Mouse (Mus musculus) small intestine, adult 2 months (tissue): ENCODE results near the gene Fbln1. TPM values are rescaled to one million over a fixed set of nuclear protein-coding genes. Genes with fewer than 3 reads are reported as not detected.
A peak's percentile ranks its signal among the peaks of the same experiment; 100 is the strongest.

Experiments
- H3K27ac ChIP-seq: fragments of 200-500 bp; 2 replicates; pipeline ENCODE4 v1.5.1; 2012; ENCODE audit warnings: low read depth, low read length, control low read depth, inconsistent platforms; ENCODE audit not compliant: insufficient read depth
- H3K27me3 ChIP-seq: fragments of 200-500 bp; 2 replicates; pipeline ENCODE4 v1.6.1; 2012; ENCODE audit warnings: mild to moderate bottlenecking, moderate library complexity, low read length, inconsistent platforms; ENCODE audit not compliant: control insufficient read depth, insufficient read depth
- H3K36me3 ChIP-seq: fragments of 200-500 bp; 2 replicates; pipeline ENCODE4 v1.6.1; 2012; ENCODE audit warnings: mild to moderate bottlenecking, low read length, control low read depth, inconsistent platforms; ENCODE audit not compliant: control insufficient read depth, insufficient read depth
- H3K4me1 ChIP-seq: fragments of 200-500 bp; 2 replicates; pipeline ENCODE4 v1.6.1; 2012; ENCODE audit warnings: low read length, inconsistent platforms, mixed read lengths; ENCODE audit not compliant: control insufficient read depth, insufficient read depth, insufficient read length
- H3K4me3 ChIP-seq: fragments of 200-500 bp; 2 replicates; pipeline ENCODE4 v1.5.1; 2012; ENCODE audit warnings: low read depth, mild to moderate bottlenecking, control low read depth, inconsistent platforms, low read length, moderate library complexity
- CTCF ChIP-seq: fragments of 200-500 bp; IDR thresholded peaks from 2 replicates; pipeline ENCODE4 v1.5.1; 2012; ENCODE audit warnings: low read depth, mild to moderate bottlenecking, control low read depth, inconsistent platforms, low read length, moderate library complexity, mixed read lengths; ENCODE audit not compliant: insufficient replicate concordance, insufficient read length; ENCODE audit errors: extremely low read depth
- POLR2A ChIP-seq: fragments of 200-500 bp; IDR thresholded peaks from 2 replicates; pipeline ENCODE4 v1.6.1; 2012; ENCODE audit warnings: low read depth, mild to moderate bottlenecking, control low read depth, inconsistent platforms, low read length, moderate library complexity
- WGBS: fragments of 180-500 bp; shearing (Covaris S2); methylation state at CpG from one replicate; pipeline ENCODE4 v1.1.7; 2018; 5-methylcytosine and 5-hydroxymethylcytosine counted together
- polyA plus RNA-seq: library from polyadenylated mRNA; depleted of rRNA; stranded (reverse); fragments of >200 nt; gene quantifications from 2 replicates; pipeline ENCODE4 v1.2.3, GENCODE M21; 2012

Gene Fbln1
- polyA plus RNA-seq, 1 experiment = 456 TPM

DNA sequence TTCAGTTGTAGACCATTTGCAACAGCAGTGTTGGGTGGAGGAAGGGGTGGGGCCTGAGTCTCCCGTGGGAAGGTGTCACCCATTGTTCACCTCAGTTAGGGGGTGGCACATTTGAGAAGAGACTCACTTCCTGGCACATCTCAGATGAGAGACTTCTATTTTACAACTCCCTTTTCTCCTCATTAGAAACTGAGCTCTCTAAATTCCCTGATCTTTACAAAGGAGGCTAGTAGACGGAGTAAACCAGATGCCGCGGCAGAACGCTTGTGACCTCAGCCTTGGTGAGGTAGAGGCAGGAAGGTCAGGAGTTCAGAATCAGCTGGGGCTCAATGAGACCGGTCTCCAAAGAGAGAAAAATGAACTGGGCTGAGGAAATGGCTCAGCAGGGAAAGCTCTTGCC lies 41.2 kb downstream of the Fbln1 start:
- 68% methylated on average over 6 of the region's 6 CpGs for WGBS
- H3K27ac ChIP-seq = no peak overlapping the region
- H3K27me3 ChIP-seq = no peaks in the 10 kb centered on the region
- TF ChIP-seq POLR2A = no peak
- no peak for TF ChIP-seq CTCF
- peaks cover 23% of the 10 kb centered on the region; the same call in 1 of the 2 replicates for H3K4me1 ChIP-seq
- no peak overlapping the region for H3K4me3 ChIP-seq
- H3K36me3 ChIP-seq = peaks cover 16% of the 10 kb centered on the region; the same call in 1 of the 2 replicates

DNA sequence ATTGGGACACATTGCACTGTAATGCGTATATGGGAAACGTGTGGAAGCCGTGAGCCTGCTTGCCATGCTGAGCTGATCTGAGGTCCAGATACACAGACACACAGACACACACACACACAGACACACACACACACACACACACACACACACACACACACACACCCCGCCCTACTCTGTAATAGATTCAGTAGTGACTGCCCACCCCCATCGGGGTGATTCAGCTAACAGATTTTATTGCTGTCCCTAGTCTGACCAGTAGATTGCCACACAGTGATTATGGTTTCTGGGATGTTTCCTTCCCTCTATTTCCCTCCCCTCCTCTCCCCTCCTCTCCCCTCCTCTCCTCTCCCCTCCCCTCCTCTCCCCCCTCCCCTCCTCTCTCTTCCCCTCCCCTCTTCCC lies 42.6 kb downstream of the Fbln1 start:
- H3K4me1 ChIP-seq = peaks cover 23% of the 10 kb centered on the region; the same call in 1 of the 2 replicates
- 74% methylated on average over 5 of the region's 5 CpGs for WGBS
- TF ChIP-seq POLR2A (no peak), CTCF (no peak)
- H3K27ac ChIP-seq = no peak overlapping the region
- peaks cover 15% of the 10 kb centered on the region; the same call in 1 of the 2 replicates for H3K36me3 ChIP-seq
- no peak overlapping the region for H3K4me3 ChIP-seq
- no peaks in the 10 kb centered on the region for H3K27me3 ChIP-seq

DNA sequence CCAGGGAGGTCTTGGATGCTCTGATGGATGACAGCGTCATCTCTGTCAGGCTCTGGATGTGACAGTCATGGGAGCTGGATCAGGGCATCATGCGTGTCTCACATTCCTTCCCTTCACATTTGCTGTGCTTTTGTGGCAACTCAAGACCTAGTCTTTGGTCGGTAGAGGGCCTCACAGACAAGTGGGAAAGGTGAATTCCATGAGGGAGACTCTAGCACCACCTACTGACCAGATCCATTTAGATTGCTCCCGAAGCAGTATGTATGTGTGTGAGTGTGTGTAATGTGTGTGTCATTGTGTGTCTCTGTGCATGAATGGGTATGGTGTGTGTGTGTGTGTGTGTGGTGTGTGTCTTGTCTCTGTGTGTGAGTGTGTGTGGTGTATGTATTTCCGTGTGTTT lies 43.5 kb downstream of the Fbln1 start:
- TF ChIP-seq POLR2A = no peak
- TF ChIP-seq CTCF = peak; percentile 48; the same call in 1 of the 2 replicates
- Histone ChIP-seq H3K36me3 (peaks cover 15% of the 10 kb centered on the region; the same call in 1 of the 2 replicates), H3K27ac (no peak overlapping the region), H3K4me1 (peaks cover 15% of the 10 kb centered on the region; the same call in 1 of the 2 replicates), H3K27me3 (no peaks in the 10 kb centered on the region), H3K4me3 (no peak overlapping the region)
- 44% methylated on average over 5 of the region's 5 CpGs for WGBS

DNA sequence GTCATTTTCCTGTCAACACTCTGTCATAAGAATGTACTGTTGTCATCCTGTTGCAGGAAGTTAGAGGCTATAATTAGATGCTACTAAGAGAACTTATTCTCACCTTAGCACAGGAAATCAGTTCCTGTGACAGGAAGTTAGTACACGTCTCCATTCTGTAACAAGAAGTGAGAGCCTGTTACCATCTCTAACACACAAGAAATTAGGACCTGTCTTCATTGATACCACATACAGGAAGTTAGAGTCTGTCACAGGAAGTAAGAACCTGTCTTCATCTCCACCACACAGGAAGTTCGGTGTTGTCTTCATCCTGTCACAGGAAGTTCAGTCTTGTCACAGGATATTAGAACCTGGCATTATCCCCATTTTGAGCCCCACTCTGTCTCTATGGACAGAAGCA lies 44.7 kb downstream of the Fbln1 start:
- Histone ChIP-seq H3K4me1 (peaks cover 4% of the 10 kb centered on the region; the same call in 1 of the 2 replicates), H3K27ac (no peak overlapping the region), H3K4me3 (no peak overlapping the region), H3K27me3 (no peaks in the 10 kb centered on the region), H3K36me3 (peaks cover 9% of the 10 kb centered on the region; the same call in 1 of the 2 replicates)
- no peak for TF ChIP-seq CTCF
- no peak for TF ChIP-seq POLR2A
- WGBS = 78% methylated on average over 2 of the region's 2 CpGs

DNA sequence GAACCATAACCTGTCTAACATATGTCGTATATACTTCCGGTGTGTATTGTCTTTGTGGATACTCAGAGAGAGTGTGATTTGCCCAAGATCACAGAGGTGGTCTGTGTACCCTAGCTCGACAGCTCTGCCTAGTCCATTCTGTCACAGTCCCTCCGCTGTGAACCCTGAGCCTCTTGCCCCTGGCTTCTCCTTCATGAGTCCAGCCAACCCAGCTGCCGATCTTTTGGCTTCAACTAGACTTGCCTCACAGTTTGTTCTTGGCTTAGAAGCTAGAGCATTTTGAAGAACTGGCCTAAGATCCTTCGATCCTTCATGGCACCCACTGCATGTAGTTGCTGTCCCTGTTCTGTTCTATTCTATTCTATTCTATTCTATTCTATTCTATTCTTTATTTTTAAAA lies 46.7 kb downstream of the Fbln1 start:
- H3K4me1 ChIP-seq = peaks cover 4% of the 10 kb centered on the region; the same call in 1 of the 2 replicates
- no peak overlapping the region for H3K27ac ChIP-seq
- TF ChIP-seq POLR2A = no peak
- no peak overlapping the region for H3K4me3 ChIP-seq
- no peaks in the 10 kb centered on the region for H3K27me3 ChIP-seq
- WGBS = 90% methylated on average over 6 of the region's 6 CpGs
- H3K36me3 ChIP-seq = peaks cover 9% of the 10 kb centered on the region; the same call in 1 of the 2 replicates

DNA sequence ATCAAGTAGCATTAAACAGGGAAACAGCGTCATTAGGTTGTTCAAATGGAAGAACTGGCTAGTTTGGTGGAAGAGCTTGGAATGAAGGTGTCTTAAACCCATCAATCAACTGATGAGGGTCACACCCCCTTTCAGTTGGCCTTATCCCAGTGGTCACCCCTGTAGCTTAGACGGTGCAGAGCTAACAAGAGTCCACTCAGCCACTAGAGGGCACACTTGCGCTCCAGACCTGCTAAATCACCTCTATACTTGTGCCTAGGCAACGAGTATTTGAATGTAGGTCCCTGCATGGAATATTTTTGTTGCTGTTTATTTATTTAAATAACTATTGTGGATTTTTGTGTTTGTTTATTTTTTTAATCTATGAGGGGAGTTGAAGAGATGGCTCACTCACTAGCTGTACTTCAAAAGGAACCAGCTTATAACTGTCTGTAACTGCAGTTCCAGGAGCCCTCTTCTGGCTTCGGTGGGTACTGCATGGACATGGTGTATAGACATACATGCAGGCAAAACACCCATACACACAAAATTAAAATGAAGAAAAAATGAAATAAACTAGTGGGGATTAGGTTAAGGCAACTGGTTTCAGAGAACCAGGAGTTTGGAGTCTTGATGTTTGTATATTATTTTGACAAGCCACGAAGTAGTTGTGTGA lies 52.2 kb downstream of the Fbln1 start:
- H3K4me1 ChIP-seq = no peaks in the 10 kb centered on the region; the same call in 1 of the 2 replicates
- no peaks in the 10 kb centered on the region for H3K27me3 ChIP-seq
- 72% methylated on average over 6 of the region's 6 CpGs for WGBS
- no peak for TF ChIP-seq POLR2A
- TF ChIP-seq CTCF = peak; percentile 69; the same call in 1 of the 2 replicates
- no peak overlapping the region for H3K27ac ChIP-seq
- 0 out of 2 replicates have a peak, but pooled peaks cover 1% of the 10 kb centered on the region for H3K36me3 ChIP-seq
- H3K4me3 ChIP-seq = no peak overlapping the region

DNA sequence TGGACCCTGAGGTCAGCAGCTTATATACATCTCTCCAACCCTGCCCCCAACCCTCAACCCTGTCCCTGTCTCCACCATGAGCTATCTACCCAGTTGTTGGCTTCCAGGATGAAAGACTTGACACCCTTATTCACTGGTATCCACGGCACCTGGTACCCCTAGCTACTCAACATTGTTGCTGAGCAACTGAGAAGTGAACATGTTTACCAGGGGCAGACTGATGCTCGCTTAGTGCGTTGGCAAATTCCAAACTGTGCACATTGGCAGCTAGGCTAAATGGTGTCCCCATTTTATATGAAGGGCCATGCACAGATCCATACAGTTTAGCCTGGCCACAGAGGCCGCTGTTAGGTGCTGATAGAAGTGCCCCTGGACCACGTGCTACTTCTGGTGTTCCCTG lies 57.1 kb downstream of the Fbln1 start:
- WGBS = 84% methylated on average over 5 of the region's 5 CpGs
- H3K36me3 ChIP-seq = peaks cover 1% of the 10 kb centered on the region; the same call in 1 of the 2 replicates

More for the DNA sequence above, 57.1 kb downstream of the Fbln1 start:
- Histone ChIP-seq H3K27ac (no peak overlapping the region), H3K4me1 (no peaks in the 10 kb centered on the region), H3K4me3 (no peak overlapping the region), H3K27me3 (no peaks in the 10 kb centered on the region)
- TF ChIP-seq CTCF (no peak), POLR2A (no peak)
